Mouse (Mus musculus) A20 (cell line): ENCODE results near the gene Kif1c.
A peak's percentile ranks its signal among the peaks of the same experiment; 100 is the strongest.

ENCODE experiments used
- DNase-seq: peaks from one replicate; pipeline ENCODE4 v3.0.0-alpha.2; 2011; ENCODE audit warnings: low read depth, low spot score

Kif1c gene

DNA sequence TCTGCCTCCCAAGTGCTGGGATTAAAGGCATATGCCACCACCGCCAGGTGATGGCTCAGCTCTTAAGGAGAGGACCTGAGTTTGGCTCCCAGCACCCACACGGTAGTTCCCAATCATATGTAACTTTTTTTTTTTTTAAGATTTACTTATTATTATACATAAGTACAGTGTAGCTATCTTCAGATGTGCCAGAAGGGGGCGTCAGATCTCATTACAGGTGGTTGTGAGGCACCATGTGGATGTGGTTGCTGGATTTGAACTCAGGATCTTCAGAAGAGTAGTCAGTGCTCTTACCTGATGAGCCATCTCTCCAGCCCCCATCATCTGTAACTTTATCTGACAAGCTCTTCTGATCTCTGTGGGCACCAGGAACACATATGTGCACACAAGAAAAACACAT, 3.0 kb upstream of the Kif1c start:
- peak; percentile 57 for DNase-seq

DNA sequence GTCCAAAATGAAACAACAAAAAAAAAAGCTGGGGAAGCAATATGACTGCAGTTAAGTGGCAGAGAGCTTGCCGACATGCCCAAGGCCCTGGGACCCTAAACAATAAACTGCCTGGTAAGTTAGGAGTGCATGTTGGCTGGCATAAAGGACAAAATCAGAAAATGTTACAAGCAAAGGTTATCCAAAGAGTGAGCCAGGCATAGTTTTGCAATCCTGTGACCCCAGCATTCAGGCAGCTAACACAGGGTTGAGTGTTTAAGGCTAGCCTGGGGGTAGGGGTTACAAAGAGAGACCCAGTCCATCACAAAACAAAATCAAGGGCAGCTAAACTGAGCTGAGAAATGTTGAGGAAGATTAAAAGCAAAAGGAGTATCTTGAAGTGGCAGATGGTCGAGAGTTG, 1.3 kb upstream of the Kif1c start:
- no peak for DNase-seq

GRCm38 (mm10) chr11:70700613-70701012, 265 bp downstream of the Kif1c start:
- peak; percentile 65 for DNase-seq

DNA sequence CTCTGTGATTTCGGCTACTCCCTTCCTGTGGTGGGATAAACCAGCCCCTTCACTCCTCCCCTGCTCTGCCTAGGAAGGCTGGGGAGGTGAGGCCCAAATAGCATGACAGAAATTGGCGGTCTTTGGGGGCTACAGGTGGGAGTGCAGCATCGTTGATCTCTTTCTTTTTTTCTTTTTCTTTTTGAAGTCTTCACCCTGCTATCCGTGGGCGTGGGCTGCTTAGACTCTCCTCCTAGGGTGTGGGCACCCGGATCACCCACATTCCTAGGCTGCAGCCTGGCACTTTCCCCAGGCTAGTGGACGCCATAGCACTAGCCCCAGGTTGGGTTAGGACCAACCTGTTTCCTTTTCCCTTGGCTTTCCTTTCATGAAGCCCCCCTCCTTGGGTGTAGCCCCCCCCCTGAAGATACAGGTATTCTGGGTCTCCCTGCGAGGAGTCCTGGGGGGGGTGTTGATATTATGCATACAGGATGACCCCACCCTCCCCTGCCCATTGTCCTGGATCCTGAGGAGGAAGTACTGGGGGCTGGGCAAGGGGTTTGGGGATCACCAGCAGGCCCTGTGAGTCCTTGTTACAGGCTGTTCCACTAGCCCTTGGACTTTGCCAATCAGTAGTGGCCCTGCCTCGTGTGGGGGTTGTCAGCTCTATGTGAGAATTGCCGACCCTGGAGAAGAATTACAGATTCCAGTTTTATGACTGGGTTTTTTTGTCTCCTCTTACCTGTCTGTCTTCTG, 1.0 kb downstream of the Kif1c start:
- DNase-seq, result no peak

DNA sequence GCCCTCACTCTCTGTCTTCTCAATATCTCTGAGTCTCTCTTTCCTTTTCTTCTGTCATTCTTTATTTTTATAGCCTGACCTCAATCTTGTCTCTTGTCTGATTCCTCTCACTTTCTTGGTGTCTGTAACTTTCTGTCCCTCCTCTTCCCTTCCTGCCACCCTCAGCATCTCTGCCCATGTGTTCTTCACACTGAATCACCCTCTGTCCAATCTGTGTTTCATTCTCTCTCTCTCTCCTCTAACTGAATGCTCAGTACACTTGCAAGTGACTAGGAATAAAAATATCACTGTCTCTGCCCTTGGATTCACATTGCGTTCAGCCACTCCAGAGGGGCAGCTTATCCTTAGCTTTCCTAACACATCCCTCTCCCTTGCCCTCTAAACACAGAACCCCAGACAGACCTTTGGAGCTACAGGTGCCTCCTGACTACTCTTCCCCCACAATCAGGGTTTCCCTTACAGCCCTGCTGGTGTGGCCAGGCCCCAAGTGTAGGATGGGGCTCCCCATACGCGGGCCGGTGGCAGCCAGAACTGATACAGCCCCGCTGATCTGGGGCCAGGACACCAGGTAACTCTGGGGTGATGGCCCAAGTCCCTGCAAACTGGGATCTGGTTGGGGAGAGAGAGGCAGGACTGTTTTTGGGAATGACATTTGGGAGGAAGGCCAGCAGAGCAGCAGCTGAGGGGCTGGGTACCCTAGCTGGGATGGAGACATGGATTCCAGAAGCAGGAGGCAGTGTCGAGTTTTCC, 1.8 kb downstream of the Kif1c start:
- DNase-seq, result no peak

DNA sequence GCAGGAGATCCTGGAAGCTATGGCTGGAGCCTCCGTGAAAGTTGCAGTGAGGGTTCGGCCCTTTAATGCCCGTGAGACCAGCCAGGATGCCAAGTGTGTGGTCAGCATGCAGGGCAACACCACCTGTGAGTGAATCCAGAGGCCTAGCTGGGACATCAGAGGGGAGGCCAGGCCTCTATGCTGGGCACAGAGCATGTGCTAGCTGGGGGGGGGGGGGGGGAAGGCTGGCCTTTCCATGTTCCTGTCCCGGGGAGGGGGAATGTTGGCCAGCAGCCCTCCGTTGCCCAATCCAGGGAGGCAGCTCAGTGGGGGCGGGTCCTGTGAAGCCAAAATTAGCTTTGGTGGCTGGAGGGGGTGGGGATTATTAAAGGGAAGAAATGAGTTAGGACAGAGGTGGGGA, 2.4 kb downstream of the Kif1c start:
- no peak for DNase-seq

GRCm38 (mm10) chr11:70706127-70706526, 5.8 kb downstream of the Kif1c start:
- no peak for DNase-seq

DNA sequence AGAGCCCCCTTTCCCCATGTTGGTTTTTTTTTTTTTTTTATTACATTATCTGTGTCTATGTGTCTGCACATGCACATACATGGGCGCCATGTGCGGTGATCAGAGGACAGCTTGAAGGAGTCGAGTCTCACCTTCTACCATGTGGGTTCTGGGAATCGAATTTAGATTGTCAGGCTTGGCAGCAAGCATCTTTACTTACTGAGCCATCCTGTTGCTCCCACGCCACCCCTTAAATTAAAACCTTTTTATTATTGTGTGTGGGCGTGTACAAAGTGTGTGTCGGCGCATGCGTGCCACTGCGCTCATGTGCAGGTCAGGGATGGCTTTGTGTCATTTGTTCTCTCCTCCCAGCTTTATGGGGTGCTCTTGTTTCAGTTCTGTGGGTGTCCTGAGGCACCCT, 10.7 kb downstream of the Kif1c start:
- no peak for DNase-seq

DNA sequence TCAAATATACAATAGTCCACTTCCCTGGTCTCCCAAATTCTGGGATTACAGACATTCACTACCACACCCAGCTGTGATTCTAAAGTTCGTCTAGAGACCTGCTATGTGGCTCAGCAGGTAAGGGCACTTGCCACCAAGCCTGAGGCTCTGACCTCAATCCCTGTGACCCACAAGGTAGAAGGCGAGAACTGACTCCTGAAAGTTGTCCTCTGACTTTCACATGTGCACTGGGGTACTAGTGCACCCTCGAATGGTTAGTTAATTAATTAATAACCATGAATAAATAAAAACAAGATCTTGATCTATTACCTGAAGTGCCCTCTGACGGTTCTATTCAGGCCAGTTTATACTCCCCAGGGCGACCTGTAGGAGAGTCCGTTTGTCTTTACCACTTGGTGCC, 12.9 kb downstream of the Kif1c start:
- no peak for DNase-seq

DNA sequence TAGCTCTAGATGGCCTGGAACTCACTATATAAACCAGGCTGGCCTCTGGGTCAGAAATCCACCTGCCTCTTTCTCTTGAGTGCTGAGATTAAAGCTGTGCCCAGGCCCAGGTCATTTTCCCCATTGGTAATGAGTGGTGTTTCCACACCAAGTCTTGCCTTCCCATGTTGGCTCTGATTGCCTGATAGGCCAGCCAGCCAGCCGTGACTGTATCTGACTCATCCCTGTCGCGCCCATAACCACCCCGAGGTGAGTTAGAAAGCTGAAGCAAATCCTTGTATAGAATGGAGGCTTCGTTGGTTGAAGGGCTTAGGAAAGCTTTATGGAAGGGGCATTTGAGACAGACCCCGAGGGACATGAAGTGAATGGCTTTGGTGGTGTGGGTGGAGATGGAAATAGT, 15.5 kb downstream of the Kif1c start:
- no peak for DNase-seq

- DNase-seq, result no peak
Measured at GRCm38 (mm10) chr11:70718481-70718880, 18.1 kb downstream of the Kif1c start.

GRCm38 (mm10) chr11:70720567-70720966, 20.2 kb downstream of the Kif1c start:
- DNase-seq, result peak; percentile 72

- DNase-seq, result no peak
Measured at GRCm38 (mm10) chr11:70721072-70721471, 20.7 kb downstream of the Kif1c start.

GRCm38 (mm10) chr11:70724706-70725105, 24.4 kb downstream of the Kif1c start:
- no peak for DNase-seq

- DNase-seq, result no peak
Measured at GRCm38 (mm10) chr11:70726585-70726984, 26.2 kb downstream of the Kif1c start.

GRCm38 (mm10) chr11:70727385-70727784, 27.0 kb downstream of the Kif1c start:
- no peak for DNase-seq

- no peak for DNase-seq
Measured at GRCm38 (mm10) chr11:70730427-70731038, 30.2 kb downstream of the Kif1c start.

DNA sequence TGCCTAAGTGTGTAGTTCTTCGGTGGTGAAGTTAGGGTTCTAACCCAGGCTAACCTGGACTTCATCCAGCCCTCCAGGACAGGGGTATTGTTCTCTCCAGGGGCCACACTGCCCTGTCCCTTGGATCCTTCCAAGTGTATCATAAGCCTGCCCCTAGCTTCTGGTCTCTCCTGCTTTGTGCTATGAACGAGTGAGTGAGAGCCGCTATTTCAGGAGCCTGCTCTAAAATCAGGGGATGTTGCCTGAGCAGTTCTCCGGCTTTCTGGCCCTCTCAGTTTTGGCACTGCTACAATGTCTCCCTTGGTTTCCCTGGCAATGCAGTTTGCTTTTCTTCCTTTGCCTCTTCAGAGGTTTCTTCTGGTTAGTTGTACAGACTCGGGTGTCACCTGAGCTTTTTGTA, 30.8 kb downstream of the Kif1c start:
- no peak for DNase-seq

- no peak for DNase-seq
Measured at GRCm38 (mm10) chr11:70733256-70733655, 32.9 kb downstream of the Kif1c start.

DNA sequence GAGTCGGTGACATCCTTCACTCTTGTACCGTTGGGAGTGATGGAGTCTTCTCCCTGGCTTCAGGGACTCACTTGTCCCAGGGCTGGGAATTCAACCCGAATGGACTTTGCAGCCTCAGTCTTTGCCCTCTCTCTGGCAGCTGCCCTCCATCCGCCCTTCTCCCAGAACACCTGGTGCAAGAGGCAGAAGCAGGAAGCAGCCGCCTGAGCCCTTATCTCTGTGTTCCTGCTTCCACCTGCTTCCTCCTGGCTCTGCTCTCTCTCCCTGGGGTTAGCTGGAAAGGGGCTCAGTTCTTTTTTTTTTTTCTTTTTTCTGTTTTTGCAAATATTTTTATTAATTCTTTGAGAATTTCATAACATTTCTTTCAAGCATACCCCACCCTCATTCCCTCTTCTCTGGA, 37.4 kb downstream of the Kif1c start:
- DNase-seq, result no peak

DNA sequence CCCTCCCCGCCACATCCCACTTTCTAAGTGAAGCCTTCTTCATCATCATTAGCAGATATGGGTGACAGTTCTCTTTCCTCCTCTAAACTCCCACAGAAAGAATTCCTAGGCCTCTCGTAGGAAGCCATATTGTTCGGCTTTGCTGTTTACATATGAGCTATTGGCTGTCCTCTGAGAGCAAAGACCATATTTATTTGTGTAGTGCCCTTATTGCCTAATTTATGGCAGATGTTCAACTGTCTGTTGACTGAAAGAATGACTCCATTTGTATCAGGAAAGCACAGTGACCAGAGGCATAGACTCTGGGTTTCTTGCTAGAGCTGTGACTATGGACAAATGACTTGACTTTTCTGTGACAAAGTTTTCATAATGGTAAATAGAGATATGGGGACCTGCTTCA, 41.3 kb downstream of the Kif1c start:
- DNase-seq, result no peak

DNA sequence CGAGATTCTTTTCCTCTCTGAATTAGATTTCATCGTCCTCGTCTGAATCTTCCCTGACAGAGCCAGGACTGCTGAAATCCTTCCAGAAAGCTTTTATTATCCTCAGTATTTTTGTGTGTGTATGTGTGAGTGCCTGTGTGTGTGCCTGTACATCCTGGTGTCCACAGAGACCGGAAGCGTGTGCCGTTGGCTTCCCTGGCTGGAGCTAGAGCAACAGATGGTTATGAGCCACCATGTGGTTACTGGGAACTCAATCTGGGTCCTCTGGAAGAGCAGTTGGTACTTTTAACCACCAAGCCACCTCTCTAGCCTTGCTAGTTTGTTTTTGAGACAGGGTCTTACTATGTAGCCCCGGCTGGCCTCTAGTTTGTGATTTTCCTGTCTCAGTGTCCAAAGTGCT, 41.8 kb downstream of the Kif1c start:
- DNase-seq, result no peak
